Mouse (Mus musculus) midbrain, postnatal 0 days (tissue): ENCODE measurements around the gene Ccdc171. TPM values are rescaled to one million over a fixed set of nuclear protein-coding genes. Genes with fewer than 3 reads are reported as not detected.
"Not testable (repeated sequence)": the region's sequence is repeated elsewhere in the genome, so short reads cannot be mapped to it uniquely, and the experiment has no call there.

Experiments
- ATAC-seq: fragments of 200-750 bp; cut with Nextera tagmentation; 2 replicates; pipeline ENCODE4 v1.8.0; 2017; ENCODE audit warnings: moderate number of reproducible peaks, mild to moderate bottlenecking, moderate TSS enrichment, moderate library complexity; ENCODE audit not compliant: low FRiP score
- DNase-seq: peaks from one replicate; pipeline ENCODE4 v3.0.0-alpha.2; 2015; ENCODE audit warnings: low spot score
- H3K27ac ChIP-seq: fragments of 300-500 bp; sonication (generic); 2 replicates; pipeline ENCODE4 v1.5.1; 2014; ENCODE audit warnings: low read depth, mild to moderate bottlenecking, low read length, mixed read lengths
- H3K27me3 ChIP-seq: fragments of 300-500 bp; sonication (generic); 2 replicates; pipeline ENCODE4 v1.6.1; 2014; ENCODE audit warnings: low read length, control low read depth, mixed read lengths; ENCODE audit not compliant: insufficient read depth
- H3K36me3 ChIP-seq: fragments of 300-500 bp; sonication (generic); 2 replicates; pipeline ENCODE4 v1.6.1; 2014; ENCODE audit warnings: low read length, control low read depth, mixed read lengths; ENCODE audit not compliant: insufficient read depth
- H3K4me1 ChIP-seq: fragments of 300-500 bp; sonication (generic); 2 replicates; pipeline ENCODE4 v1.6.1; 2014; ENCODE audit warnings: mild to moderate bottlenecking, control low read depth, antibody characterized with exemption, low read length, mixed read lengths; ENCODE audit not compliant: insufficient read depth
- H3K4me2 ChIP-seq: fragments of 300-500 bp; sonication (generic); 2 replicates; pipeline ENCODE4 v1.6.1; 2014; ENCODE audit warnings: low read depth, mild to moderate bottlenecking, low read length, mixed read lengths; ENCODE audit not compliant: poor library complexity, severe bottlenecking
- H3K4me3 ChIP-seq: fragments of 300-500 bp; sonication (generic); 2 replicates; pipeline ENCODE4 v1.5.1; 2014; ENCODE audit warnings: low read depth, mild to moderate bottlenecking, low read length, moderate library complexity
- H3K9ac ChIP-seq: fragments of 300-500 bp; sonication (generic); replicated peaks from 2 replicates; pipeline ENCODE4 v1.6.1; 2014; ENCODE audit warnings: mild to moderate bottlenecking, low read length, moderate library complexity, mixed read lengths; ENCODE audit not compliant: poor library complexity, severe bottlenecking
- H3K9me3 ChIP-seq: fragments of 300-500 bp; sonication (generic); 2 replicates; pipeline ENCODE4 v1.6.1; 2016; ENCODE audit warnings: low read length, control low read depth
- CTCF ChIP-seq: IDR thresholded peaks from 2 replicates; pipeline ENCODE4 v1.5.1; 2016; ENCODE audit warnings: antibody characterized with exemption, mild to moderate bottlenecking
- WGBS: fragments of 180-500 bp; shearing (Covaris S2); extraction: QIAGEN DNeasy Blood & Tissue Kit; methylation state at CpG from one replicate; pipeline ENCODE4 v1.1.7; 2014; 5-methylcytosine and 5-hydroxymethylcytosine counted together
- polyA plus RNA-seq: library from polyadenylated mRNA; unstranded; fragments of >200 nt; fragmentation: Nextera tagmentation; extraction: Ambion mirVana; gene quantifications from 2 replicates; pipeline ENCODE4 v1.2.1, GENCODE M21; 2015
- total RNA-seq: library from RNA; depleted of rRNA; stranded (reverse); fragments of >200 nt; gene quantifications from 2 replicates; pipeline ENCODE4 v1.2.3, GENCODE M21; 2014

Ccdc171 gene
- total and polyA plus RNA-seq, 2 experiments from 2014 or later: 2.0 to 4.2 TPM

GRCm38 (mm10) chr4:83526988-83527334 lies 1.6 kb downstream of the Ccdc171 start:
- Histone ChIP-seq H3K9ac (no peak overlapping the region), H3K4me1 (no peaks in the 10 kb centered on the region), H3K4me2 (no peak overlapping the region), H3K9me3 (no peaks in the 10 kb centered on the region), H3K27ac (no peak overlapping the region), H3K27me3 (no peaks in the 10 kb centered on the region), H3K36me3 (no peaks in the 10 kb centered on the region), H3K4me3 (no peak overlapping the region)
- TF ChIP-seq CTCF: no peak
- WGBS: 61% methylated on average over 6 of the region's 6 CpGs
- ATAC-seq: no peak
- DNase-seq: no peak

- H3K9ac ChIP-seq: no peak overlapping the region
- TF ChIP-seq CTCF: peak; percentile 61
- DNase-seq: peak; percentile 28
- H3K4me1 ChIP-seq: no peaks in the 10 kb centered on the region
- no peaks in the 10 kb centered on the region for H3K9me3 ChIP-seq
- H3K27me3 ChIP-seq: no peaks in the 10 kb centered on the region
- no peak for ATAC-seq
- no peak overlapping the region for H3K27ac ChIP-seq
- H3K36me3 ChIP-seq: no peaks in the 10 kb centered on the region
- H3K4me2 ChIP-seq: no peak overlapping the region
- no peak overlapping the region for H3K4me3 ChIP-seq
Observed at GRCm38 (mm10) chr4:83527921-83528320, 2.6 kb downstream of the Ccdc171 start.

- H3K4me2 ChIP-seq, H3K27ac ChIP-seq, H3K9me3 ChIP-seq, H3K27me3 ChIP-seq, DNase-seq, H3K9ac ChIP-seq, ATAC-seq, H3K4me1 ChIP-seq, H3K36me3 ChIP-seq, H3K4me3 ChIP-seq: not testable (repeated sequence)
- TF ChIP-seq CTCF: peak; percentile 23; the same call in 1 of the 2 replicates
- WGBS: 95% methylated on average over 4 of the region's 4 CpGs
Observed at GRCm38 (mm10) chr4:83530060-83530459, 4.7 kb downstream of the Ccdc171 start.

GRCm38 (mm10) chr4:83533168-83533911 lies 8.0 kb downstream of the Ccdc171 start:
- 87% methylated on average over 9 of the region's 9 CpGs for WGBS
- H3K4me2 ChIP-seq: no peak overlapping the region
- H3K4me1 ChIP-seq: no peaks in the 10 kb centered on the region
- DNase-seq (no peak), ATAC-seq (no peak)
- TF ChIP-seq CTCF: peak; percentile 9; the same call in 1 of the 2 replicates
- H3K9ac ChIP-seq: no peak overlapping the region
- no peak overlapping the region for H3K27ac ChIP-seq
- H3K27me3 ChIP-seq: no peaks in the 10 kb centered on the region
- no peaks in the 10 kb centered on the region for H3K36me3 ChIP-seq
- H3K9me3 ChIP-seq: no peaks in the 10 kb centered on the region
- H3K4me3 ChIP-seq: no peak overlapping the region

- no peak for DNase-seq
- WGBS: 90% methylated on average over 7 of the region's 7 CpGs
- no peak for ATAC-seq
- Histone ChIP-seq H3K4me3 (no peak overlapping the region), H3K9ac (no peak overlapping the region), H3K27me3 (no peaks in the 10 kb centered on the region), H3K4me1 (no peaks in the 10 kb centered on the region), H3K36me3 (no peaks in the 10 kb centered on the region), H3K4me2 (no peak overlapping the region), H3K9me3 (no peaks in the 10 kb centered on the region), H3K27ac (no peak overlapping the region)
- no peak for TF ChIP-seq CTCF
Observed at GRCm38 (mm10) chr4:83534024-83534423, 8.7 kb downstream of the Ccdc171 start.

- Histone ChIP-seq H3K27ac (no peak overlapping the region), H3K9me3 (no peaks in the 10 kb centered on the region), H3K9ac (no peak overlapping the region), H3K36me3 (no peaks in the 10 kb centered on the region), H3K4me3 (peak overlapping the region; percentile 18; the same call in 1 of the 2 replicates), H3K4me2 (peak overlapping the region; percentile 23; the same call in 1 of the 2 replicates), H3K27me3 (no peaks in the 10 kb centered on the region), H3K4me1 (no peaks in the 10 kb centered on the region)
- ATAC-seq (no peak), DNase-seq (peak; percentile 14)
- no peak for TF ChIP-seq CTCF
- WGBS: 59% methylated on average over 18 of the region's 18 CpGs
Observed at GRCm38 (mm10) chr4:83549501-83549900, 24.2 kb downstream of the Ccdc171 start.
